11 mouse cellular contexts compared by ENCODE assay signal in genomic region chr2:157913705-157914104, GRCm38 (mm10). TPM values are rescaled to one million over a fixed set of nuclear protein-coding genes. Genes with fewer than 3 reads are reported as not detected.
DNase-seq lines count a peak whose midpoint lies in the region; ATAC-seq lines count a peak whose summit lies in the region.
"Had no signal": no experiment of that assay in that cellular context is flagged by ENCODE, and none has a peak within 500 bp of the region (broad histone marks: within the 10 kb centered on the region; RNA-seq: fewer than 3 reads in every experiment).

No protein-coding gene starts in this region.

- intact Hi-C loops in heart, postnatal 14 days (cut with DNase I): loop anchor here (10.0 kb wide), 1 partner anchor 279 kb away; no protein-coding TSS in a partner anchor

- peaks cover 9% of the 10 kb centered on the region for H3K4me1 ChIP-seq in embryonic facial prominence, embryonic 15.5 days
- peaks cover 72% of the 10 kb centered on the region for H3K4me1 ChIP-seq in midbrain, embryonic 13.5 days (replicated peaks)

- no peak overlapping the region for H3K4me3 ChIP-seq in embryonic facial prominence, embryonic 15.5 days (replicated peaks)
- H3K4me3 ChIP-seq in midbrain, embryonic 13.5 days (replicated peaks): peak overlapping the region; percentile 59

- H3K9ac ChIP-seq in embryonic facial prominence, embryonic 15.5 days: no peak overlapping the region
- H3K9ac ChIP-seq in midbrain, embryonic 13.5 days (replicated peaks): peak overlapping the region; percentile 28; the same call in 1 of the 2 replicates

- no peaks in the 10 kb centered on the region for H3K9me3 ChIP-seq in embryonic facial prominence, embryonic 15.5 days (replicated peaks)
- H3K9me3 ChIP-seq in midbrain, embryonic 13.5 days: no peaks in the 10 kb centered on the region

- DNase-seq in embryo, embryonic 10.5 days (ENCODE audit: low spot score): peak; percentile 27
- no peak for DNase-seq in embryo, embryonic 9.5 days (ENCODE audit: extremely low spot score)
- DNase-seq in ES-CJ7 (ENCODE audit: low read depth, low spot score): peak; percentile 55
- DNase-seq in spleen, adult 18-20 months: no peak
- no peak for DNase-seq in heart, postnatal 14 days
- no peak for DNase-seq in adrenal gland, postnatal 4 days (ENCODE audit: low spot score in 2 of 2)

- WGBS in embryonic facial prominence, embryonic 15.5 days: 4% methylated on average over 4 of the region's 4 CpGs
- 4% methylated on average over 4 of the region's 4 CpGs for whole genome bisulfite sequencing in midbrain, embryonic 13.5 days

- H3K27me3 ChIP-seq in embryonic facial prominence, embryonic 15.5 days: peaks cover 50% of the 10 kb centered on the region
- peaks cover 35% of the 10 kb centered on the region for H3K27me3 ChIP-seq in midbrain, embryonic 13.5 days

- peak overlapping the region; percentile 52; the same call in 1 of the 2 replicates for H3K4me2 ChIP-seq in embryonic facial prominence, embryonic 15.5 days (replicated peaks)
- peak overlapping the region; percentile 74 for H3K4me2 ChIP-seq in midbrain, embryonic 13.5 days (replicated peaks)

- H3K36me3 ChIP-seq in embryonic facial prominence, embryonic 15.5 days: no peaks in the 10 kb centered on the region
- no peaks in the 10 kb centered on the region for H3K36me3 ChIP-seq in midbrain, embryonic 13.5 days

- ATAC-seq in embryonic facial prominence, embryonic 15.5 days (ENCODE audit: insufficient number of reproducible peaks, low FRiP score, low TSS enrichment, low read depth): no peak
- ATAC-seq in midbrain, embryonic 13.5 days: no peak
- ATAC-seq: inflammation-experienced regulatory T-cells, adult 6 months had no signal

- no peak overlapping the region for H3K27ac ChIP-seq in embryonic facial prominence, embryonic 15.5 days (replicated peaks)
- no peak overlapping the region for H3K27ac ChIP-seq in midbrain, embryonic 13.5 days
- H3K27ac ChIP-seq: macrophage had no signal

RNA-seq across cellular contexts. Expression of gene Vstm2l, which starts 0.7 kb away (rescaled TPM):
- 0.12 and 0.24 TPM in 2 replicates for polyA plus RNA-seq in embryonic facial prominence, embryonic 15.5 days (2015; fragmentation: Nextera tagmentation; extraction: Ambion mirVana)
- 11.3 and 19.3 TPM in 2 replicates for polyA plus RNA-seq in midbrain, embryonic 13.5 days (2015; fragmentation: Nextera tagmentation; extraction: Ambion mirVana)
- not detected for total RNA-seq in heart, postnatal 14 days (2021)
- 10 to 100 TPM; 17.6 to 24.9 TPM for total RNA-seq in adrenal gland, postnatal 4 days (2021)
- total RNA-seq: gastrocnemius, postnatal 14 days had no signal
- polyA plus RNA-seq: inflammation-experienced regulatory T-cells, adult 6 months; macrophage had no signal

Comparison
In these comparisons a context has a peak if more than half of its experiments do, and no peak if none do; other contexts are left out.
1. DNase-seq: peak in embryo, embryonic 10.5 days (single experiment) and ES-CJ7 (single experiment); none in embryo, embryonic 9.5 days (single experiment), spleen, adult 18-20 months (0 of 2), heart, postnatal 14 days (0 of 2) and adrenal gland, postnatal 4 days (0 of 2).
2. RNA of gene Vstm2l, which starts 0.7 kb away (total RNA-seq): 17.6 to 24.9 TPM in adrenal gland, postnatal 4 days; not detected in heart, postnatal 14 days; every median in the first group is over 10 times any median in the second.